Mouse (Mus musculus) erythroid progenitor cell, adult 5-6 weeks (primary cell): ENCODE data around the gene Phb2. TPM values are rescaled to one million over a fixed set of nuclear protein-coding genes. Genes with fewer than 3 reads are reported as not detected.

Source experiments
- total RNA-seq, 2 experiments: library from RNA; stranded (forward) in 1 of 2; stranded (reverse) in 1 of 2; fragments of 150-400 nt in 1 of 2; fragments of 186-747, 209-891 nt in 1 of 2; gene quantifications; 2 replicates each; pipeline versions ENCODE4 v1.2.3 to v1.2.4; 2015 to 2017; ENCODE audit warnings: low replicate concordance in 2 of 2

Gene Phb2
- total RNA-seq, 2 experiments from 2014 or later = 61.2 to 79.9 TPM

Other genes with a start within 250 kb of the Phb2 start
- gene Clstn3, start 247.5 kb upstream of the Phb2 start, total RNA-seq (2015; ENCODE audit: low replicate concordance) = 6.1 TPM in 1 of 2 replicates, not detected in the other
- gene Clstn3, start 247.5 kb upstream of the Phb2 start, total RNA-seq (2017; ENCODE audit: low replicate concordance) = 0.68 and 1.0 TPM in 2 replicates
- gene C1rl, start 219.2 kb upstream of the Phb2 start, total RNA-seq (2015; ENCODE audit: low replicate concordance) = 1.8 and 4.2 TPM in 2 replicates
- 0.39 and 0.91 TPM in 2 replicates for gene C1rl, start 219.2 kb upstream of the Phb2 start, total RNA-seq (2017; ENCODE audit: low replicate concordance)
- gene C1ra, start 199.9 kb upstream of the Phb2 start, total RNA-seq (2015; ENCODE audit: low replicate concordance) = 5.4 TPM in 1 of 2 replicates, not detected in the other
- 0.51 and 2.4 TPM in 2 replicates for gene C1ra, start 199.9 kb upstream of the Phb2 start, total RNA-seq (2017; ENCODE audit: low replicate concordance)
- 0.84 TPM in 1 of 2 replicates, not detected in the other for gene C1s1, start 170.0 kb upstream of the Phb2 start, total RNA-seq (2015; ENCODE audit: low replicate concordance)
- gene C1s1, start 170.0 kb upstream of the Phb2 start, total RNA-seq (2017; ENCODE audit: low replicate concordance) = 1.4 TPM in 1 of 2 replicates, not detected in the other
- not detected in 2 replicates for gene C1rb, start 142.0 kb upstream of the Phb2 start, total RNA-seq (2015; ENCODE audit: low replicate concordance)
- gene C1rb, start 142.0 kb upstream of the Phb2 start, total RNA-seq (2017; ENCODE audit: low replicate concordance) = not detected in 2 replicates
- gene C1s2, start 76.3 kb upstream of the Phb2 start, total RNA-seq (2015; ENCODE audit: low replicate concordance) = not detected in 2 replicates
- not detected in 2 replicates for gene C1s2, start 76.3 kb upstream of the Phb2 start, total RNA-seq (2017; ENCODE audit: low replicate concordance)
- 452 and 538 TPM in 2 replicates for gene Lpcat3, start 49.3 kb upstream of the Phb2 start, total RNA-seq (2015; ENCODE audit: low replicate concordance)
- gene Lpcat3, start 49.3 kb upstream of the Phb2 start, total RNA-seq (2017; ENCODE audit: low replicate concordance) = 191 and 249 TPM in 2 replicates
- gene Emg1, start 158 bp upstream of the Phb2 start, total RNA-seq (2015; ENCODE audit: low replicate concordance) = 103 and 153 TPM in 2 replicates
- gene Emg1, start 158 bp upstream of the Phb2 start, total RNA-seq (2017; ENCODE audit: low replicate concordance) = 69.4 and 86.4 TPM in 2 replicates
- gene Ptpn6, start 26.4 kb downstream of the Phb2 start, total RNA-seq (2015; ENCODE audit: low replicate concordance) = 39.3 and 91.8 TPM in 2 replicates
- gene Ptpn6, start 26.4 kb downstream of the Phb2 start, total RNA-seq (2017; ENCODE audit: low replicate concordance) = 91.8 and 94.2 TPM in 2 replicates
- gene Grcc10, start 29.0 kb downstream of the Phb2 start, total RNA-seq (2015; ENCODE audit: low replicate concordance) = 26.0 and 63.4 TPM in 2 replicates
- gene Grcc10, start 29.0 kb downstream of the Phb2 start, total RNA-seq (2017; ENCODE audit: low replicate concordance) = 21.9 and 23.3 TPM in 2 replicates
- gene Gm45234, start 43.7 kb downstream of the Phb2 start, total RNA-seq (2015; ENCODE audit: low replicate concordance) = not detected in 2 replicates
- not detected in 2 replicates for gene Gm45234, start 43.7 kb downstream of the Phb2 start, total RNA-seq (2017; ENCODE audit: low replicate concordance)
- gene Atn1, start 44.2 kb downstream of the Phb2 start, total RNA-seq (2015; ENCODE audit: low replicate concordance) = 9.4 and 13.8 TPM in 2 replicates
- gene Atn1, start 44.2 kb downstream of the Phb2 start, total RNA-seq (2017; ENCODE audit: low replicate concordance) = 0.15 and 0.51 TPM in 2 replicates
- not detected in 2 replicates for gene Eno2, start 57.3 kb downstream of the Phb2 start, total RNA-seq (2015; ENCODE audit: low replicate concordance)
- gene Eno2, start 57.3 kb downstream of the Phb2 start, total RNA-seq (2017; ENCODE audit: low replicate concordance) = not detected in 2 replicates
- gene Lrrc23, start 67.4 kb downstream of the Phb2 start, total RNA-seq (2015; ENCODE audit: low replicate concordance) = not detected in 2 replicates
- gene Lrrc23, start 67.4 kb downstream of the Phb2 start, total RNA-seq (2017; ENCODE audit: low replicate concordance) = not detected in 2 replicates
- 3.4 and 9.7 TPM in 2 replicates for gene Spsb2, start 96.3 kb downstream of the Phb2 start, total RNA-seq (2015; ENCODE audit: low replicate concordance)
- gene Spsb2, start 96.3 kb downstream of the Phb2 start, total RNA-seq (2017; ENCODE audit: low replicate concordance) = 7.6 and 8.2 TPM in 2 replicates
- 19.1 and 64.1 TPM in 2 replicates for gene Tpi1, start 102.0 kb downstream of the Phb2 start, total RNA-seq (2015; ENCODE audit: low replicate concordance)
- 17.7 and 17.9 TPM in 2 replicates for gene Tpi1, start 102.0 kb downstream of the Phb2 start, total RNA-seq (2017; ENCODE audit: low replicate concordance)
- 35.6 and 60.5 TPM in 2 replicates for gene Usp5, start 117.1 kb downstream of the Phb2 start, total RNA-seq (2015; ENCODE audit: low replicate concordance)
- gene Usp5, start 117.1 kb downstream of the Phb2 start, total RNA-seq (2017; ENCODE audit: low replicate concordance) = 41.2 and 53.1 TPM in 2 replicates
- 529 and 565 TPM in 2 replicates for gene Cdca3, start 117.2 kb downstream of the Phb2 start, total RNA-seq (2015; ENCODE audit: low replicate concordance)
- 409 and 459 TPM in 2 replicates for gene Cdca3, start 117.2 kb downstream of the Phb2 start, total RNA-seq (2017; ENCODE audit: low replicate concordance)
- gene Gnb3, start 127.9 kb downstream of the Phb2 start, total RNA-seq (2015; ENCODE audit: low replicate concordance) = not detected in 2 replicates
- not detected in 2 replicates for gene Gnb3, start 127.9 kb downstream of the Phb2 start, total RNA-seq (2017; ENCODE audit: low replicate concordance)
- 1.1 and 2.5 TPM in 2 replicates for gene P3h3, start 145.4 kb downstream of the Phb2 start, total RNA-seq (2015; ENCODE audit: low replicate concordance)
- 0.83 and 3.0 TPM in 2 replicates for gene P3h3, start 145.4 kb downstream of the Phb2 start, total RNA-seq (2017; ENCODE audit: low replicate concordance)
- not detected in 2 replicates for gene Gpr162, start 151.6 kb downstream of the Phb2 start, total RNA-seq (2015; ENCODE audit: low replicate concordance)
- not detected in 2 replicates for gene Gpr162, start 151.6 kb downstream of the Phb2 start, total RNA-seq (2017; ENCODE audit: low replicate concordance)
- gene Cd4, start 175.9 kb downstream of the Phb2 start, total RNA-seq (2015; ENCODE audit: low replicate concordance) = 4.3 and 12.2 TPM in 2 replicates
- 5.0 and 6.8 TPM in 2 replicates for gene Cd4, start 175.9 kb downstream of the Phb2 start, total RNA-seq (2017; ENCODE audit: low replicate concordance)
- gene Lag3, start 199.4 kb downstream of the Phb2 start, total RNA-seq (2015; ENCODE audit: low replicate concordance) = 1.8 TPM in 1 of 2 replicates, not detected in the other
- gene Lag3, start 199.4 kb downstream of the Phb2 start, total RNA-seq (2017; ENCODE audit: low replicate concordance) = 0.90 TPM in 1 of 2 replicates, not detected in the other
- 15.5 and 20.5 TPM in 2 replicates for gene Ptms, start 207.8 kb downstream of the Phb2 start, total RNA-seq (2015; ENCODE audit: low replicate concordance)
- 7.9 and 18.6 TPM in 2 replicates for gene Ptms, start 207.8 kb downstream of the Phb2 start, total RNA-seq (2017; ENCODE audit: low replicate concordance)
- gene Mlf2, start 219.1 kb downstream of the Phb2 start, total RNA-seq (2015; ENCODE audit: low replicate concordance) = 44.0 and 45.3 TPM in 2 replicates
- 18.5 and 42.2 TPM in 2 replicates for gene Mlf2, start 219.1 kb downstream of the Phb2 start, total RNA-seq (2017; ENCODE audit: low replicate concordance)